Mouse (Mus musculus): ENCODE results near the gene Acmsd. TPM values are rescaled to one million over a fixed set of nuclear protein-coding genes. Genes with fewer than 3 reads are reported as not detected.

The Acmsd gene
- polyA plus RNA-seq, 1 experiment from 2014 or later, result 0.10 TPM

DNA sequence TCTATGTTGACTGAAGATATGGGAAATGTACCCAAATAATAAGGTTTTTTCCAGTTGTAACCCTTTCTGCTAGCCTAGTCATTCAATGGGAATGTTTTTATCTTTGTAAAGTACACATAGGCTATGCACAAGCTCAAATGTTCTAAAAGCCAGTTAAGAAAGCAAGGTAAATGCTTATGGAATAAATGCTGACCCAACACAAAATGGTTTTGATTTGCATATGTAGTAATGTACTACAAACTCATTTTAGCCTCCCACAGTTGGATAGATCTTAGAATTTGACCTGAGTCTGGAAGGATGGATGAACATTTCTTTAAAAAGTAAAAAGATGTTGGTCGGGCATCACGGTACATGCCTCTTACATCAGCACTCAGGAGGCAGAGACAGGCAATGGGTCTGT lies 37.5 kb downstream of the Acmsd start:
- no peak overlapping the region for H3K27ac ChIP-seq (replicated peaks; ENCODE audit: low read depth, low read length)
- no peaks in the 10 kb centered on the region for H3K9me3 ChIP-seq (ENCODE audit: control insufficient read depth, low read length)
- H3K4me2 ChIP-seq (ENCODE audit: low read depth, low read length), result no peak overlapping the region
- DNase-seq (ENCODE audit: low spot score) (no peak), ATAC-seq (ENCODE audit: low read depth) (no peak)
- no peak overlapping the region for H3K4me3 ChIP-seq (ENCODE audit: low read depth, low read length)
- no peaks in the 10 kb centered on the region for H3K27me3 ChIP-seq (replicated peaks; ENCODE audit: control insufficient read depth, insufficient read depth, low read length)
- H3K4me1 ChIP-seq (ENCODE audit: control insufficient read depth, insufficient read depth, low read length), result no peaks in the 10 kb centered on the region
- 0 out of 2 replicates have a peak, but pooled peaks cover 2% of the 10 kb centered on the region for H3K36me3 ChIP-seq (ENCODE audit: control insufficient read depth, insufficient read depth, low read length)
- 88% methylated on average over 2 of the region's 2 CpGs for WGBS
- no peak overlapping the region for H3K9ac ChIP-seq (ENCODE audit: low read depth, low read length)

- Histone ChIP-seq H3K4me2 (ENCODE audit: low read depth, low read length) (peak overlapping the region; percentile 74), H3K9ac (ENCODE audit: low read depth, low read length) (peak overlapping the region; percentile 91), H3K4me1 (ENCODE audit: control insufficient read depth, insufficient read depth, low read length) (peaks cover 11% of the 10 kb centered on the region), H3K9me3 (ENCODE audit: control insufficient read depth, low read length) (no peaks in the 10 kb centered on the region), H3K27ac (replicated peaks; ENCODE audit: low read depth, low read length) (peak overlapping the region; percentile 95), H3K4me3 (ENCODE audit: low read depth, low read length) (peak overlapping the region; percentile 94), H3K27me3 (replicated peaks; ENCODE audit: control insufficient read depth, insufficient read depth, low read length) (no peaks in the 10 kb centered on the region), H3K36me3 (ENCODE audit: control insufficient read depth, insufficient read depth, low read length) (peaks cover 4% of the 10 kb centered on the region; the same call in 1 of the 2 replicates)
- WGBS, result 1% methylated on average over 14 of the region's 14 CpGs
- DNase-seq (ENCODE audit: low spot score), result no peak
- peak; percentile 9 for ATAC-seq (ENCODE audit: low read depth)
Observed at GRCm38 (mm10) chr1:127773198-127773802, 44.1 kb downstream of the Acmsd start.

DNA sequence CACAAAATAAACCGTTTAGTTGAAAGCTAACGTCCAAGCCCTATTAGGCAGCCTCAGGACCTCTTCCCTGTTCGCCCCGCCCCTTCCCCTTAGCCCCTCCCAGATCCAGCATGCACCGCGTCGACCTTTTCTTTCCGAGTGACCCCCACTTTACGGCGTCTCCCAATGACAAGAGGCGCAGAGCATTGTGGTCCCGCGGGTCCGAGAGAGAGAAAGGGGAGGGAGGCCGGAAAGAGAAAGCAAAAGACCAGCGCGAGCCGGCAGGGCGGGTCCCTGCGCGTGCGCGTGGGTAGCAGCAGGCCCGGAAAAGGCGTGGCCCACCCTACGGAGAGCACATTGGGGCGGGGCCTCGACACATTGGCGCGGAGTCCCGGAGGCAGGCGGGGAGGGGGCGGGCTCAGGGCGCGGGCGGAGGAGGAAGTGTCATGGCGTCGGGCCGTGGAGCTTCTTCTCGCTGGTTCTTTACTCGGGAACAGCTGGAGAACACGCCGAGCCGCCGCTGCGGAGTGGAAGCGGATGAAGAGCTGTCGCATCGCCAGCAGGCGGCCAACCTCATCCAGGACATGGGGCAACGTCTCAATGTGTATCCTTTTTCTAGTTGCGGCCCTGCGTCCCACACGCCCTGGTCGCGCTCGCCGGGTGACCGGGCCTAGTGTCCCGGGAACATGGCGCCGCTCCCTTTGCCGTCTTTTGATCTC lies 44.7 kb downstream of the Acmsd start, which contains the start of gene Ccnt2:
Gene Ccnt2 (plus strand): TSS at position 362 of the 698 bp plus-strand sequence.
- H3K4me2 ChIP-seq (ENCODE audit: low read depth, low read length), result peak within 1 kb of the TSS; percentile 88
- peak within 1 kb of the TSS; percentile 91 for H3K9ac ChIP-seq (ENCODE audit: low read depth, low read length)
- no peaks in the 10 kb centered on the region for H3K27me3 ChIP-seq (replicated peaks; ENCODE audit: control insufficient read depth, insufficient read depth, low read length)
- H3K4me3 ChIP-seq (ENCODE audit: low read depth, low read length), result peak within 1 kb of the TSS; percentile 94
- H3K36me3 ChIP-seq (ENCODE audit: control insufficient read depth, insufficient read depth, low read length), result peaks cover 4% of the 10 kb centered on the region; the same call in 1 of the 2 replicates
- DNase-seq (ENCODE audit: low spot score) (peak; percentile 100), ATAC-seq (ENCODE audit: low read depth) (peak; percentile 98)
- no peaks in the 10 kb centered on the region for H3K9me3 ChIP-seq (ENCODE audit: control insufficient read depth, low read length)
- H3K4me1 ChIP-seq (ENCODE audit: control insufficient read depth, insufficient read depth, low read length), result peaks cover 11% of the 10 kb centered on the region
- under 1% methylated on average over 49 of the region's 63 CpGs for WGBS
- peak within 1 kb of the TSS; percentile 95 for H3K27ac ChIP-seq (replicated peaks; ENCODE audit: low read depth, low read length)

- Histone ChIP-seq H3K36me3 (ENCODE audit: control insufficient read depth, insufficient read depth, low read length) (peaks cover 4% of the 10 kb centered on the region; the same call in 1 of the 2 replicates), H3K9me3 (ENCODE audit: control insufficient read depth, low read length) (no peaks in the 10 kb centered on the region), H3K27me3 (replicated peaks; ENCODE audit: control insufficient read depth, insufficient read depth, low read length) (no peaks in the 10 kb centered on the region), H3K4me3 (ENCODE audit: low read depth, low read length) (peak overlapping the region; percentile 94), H3K27ac (replicated peaks; ENCODE audit: low read depth, low read length) (peak overlapping the region; percentile 95), H3K4me1 (ENCODE audit: control insufficient read depth, insufficient read depth, low read length) (peaks cover 15% of the 10 kb centered on the region), H3K9ac (ENCODE audit: low read depth, low read length) (peak overlapping the region; percentile 91), H3K4me2 (ENCODE audit: low read depth, low read length) (peak overlapping the region; percentile 88)
- ATAC-seq (ENCODE audit: low read depth), result peak; percentile 45
- 0% methylated on average over 30 of the region's 31 CpGs for WGBS
- DNase-seq (ENCODE audit: low spot score), result peak; percentile 52
Observed at GRCm38 (mm10) chr1:127774501-127774880, 45.3 kb downstream of the Acmsd start.

DNA sequence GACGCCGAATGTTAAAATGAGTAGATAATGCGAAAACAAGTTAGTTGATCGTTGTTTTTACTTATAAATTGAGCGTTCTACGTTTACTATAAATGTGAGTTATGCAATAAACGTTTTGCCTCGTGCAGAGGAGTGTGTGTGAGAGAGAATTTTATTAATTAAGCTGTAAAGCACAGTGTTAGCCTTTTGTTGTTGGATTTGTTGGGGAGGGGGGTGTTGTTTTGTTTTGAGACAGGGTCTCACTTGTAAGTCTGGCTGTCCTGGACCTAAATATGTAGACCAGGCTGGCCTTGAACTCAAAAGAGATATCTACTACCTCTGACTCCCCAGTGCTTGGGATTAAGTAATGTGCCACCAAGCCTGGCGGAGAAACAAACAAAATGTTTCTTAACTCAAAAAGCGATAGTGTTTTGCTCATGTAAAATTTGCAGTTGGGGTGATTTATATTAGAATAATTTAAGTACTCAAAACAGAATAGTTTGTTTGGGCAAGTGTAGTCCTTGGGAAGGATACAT lies 46.0 kb downstream of the Acmsd start:
- no peak for DNase-seq (ENCODE audit: low spot score)
- WGBS, result 10% methylated on average over 10 of the region's 10 CpGs
- Histone ChIP-seq H3K36me3 (ENCODE audit: control insufficient read depth, insufficient read depth, low read length) (peaks cover 4% of the 10 kb centered on the region; the same call in 1 of the 2 replicates), H3K9ac (ENCODE audit: low read depth, low read length) (peak overlapping the region; percentile 91), H3K4me1 (ENCODE audit: control insufficient read depth, insufficient read depth, low read length) (peaks cover 19% of the 10 kb centered on the region), H3K4me2 (ENCODE audit: low read depth, low read length) (peak overlapping the region; percentile 88), H3K9me3 (ENCODE audit: control insufficient read depth, low read length) (no peaks in the 10 kb centered on the region), H3K27me3 (replicated peaks; ENCODE audit: control insufficient read depth, insufficient read depth, low read length) (no peaks in the 10 kb centered on the region), H3K4me3 (ENCODE audit: low read depth, low read length) (peak overlapping the region; percentile 94), H3K27ac (replicated peaks; ENCODE audit: low read depth, low read length) (peak overlapping the region; percentile 95; the same call in 1 of the 2 replicates)
- no peak for ATAC-seq (ENCODE audit: low read depth)

DNA sequence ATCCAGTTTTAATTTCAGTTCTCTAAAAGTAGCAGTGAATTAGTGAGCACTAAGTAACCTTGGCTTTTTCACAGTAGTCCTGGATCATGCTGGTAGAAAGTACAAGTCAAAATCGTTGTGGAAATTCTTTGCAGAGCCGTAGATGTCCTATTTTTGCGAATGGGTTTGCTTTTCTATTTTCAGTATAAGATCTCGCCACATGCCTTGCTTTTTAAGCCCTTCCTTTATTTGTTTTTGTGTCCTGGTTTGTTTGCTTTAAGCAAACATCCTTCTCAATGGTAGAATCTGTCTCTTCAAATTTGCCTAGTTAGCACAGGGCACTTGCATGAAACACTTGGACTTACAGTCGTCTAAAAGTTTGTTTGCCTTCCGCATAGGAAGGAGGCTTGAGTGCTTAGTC lies 47.0 kb downstream of the Acmsd start:
- H3K36me3 ChIP-seq (ENCODE audit: control insufficient read depth, insufficient read depth, low read length), result peaks cover 4% of the 10 kb centered on the region; the same call in 1 of the 2 replicates
- peak overlapping the region; percentile 94 for H3K4me3 ChIP-seq (ENCODE audit: low read depth, low read length)
- ATAC-seq (ENCODE audit: low read depth), result no peak
- peak overlapping the region; percentile 88 for H3K4me2 ChIP-seq (ENCODE audit: low read depth, low read length)
- no peaks in the 10 kb centered on the region for H3K27me3 ChIP-seq (replicated peaks; ENCODE audit: control insufficient read depth, insufficient read depth, low read length)
- H3K27ac ChIP-seq (replicated peaks; ENCODE audit: low read depth, low read length), result no peak overlapping the region
- H3K9me3 ChIP-seq (ENCODE audit: control insufficient read depth, low read length), result no peaks in the 10 kb centered on the region
- 55% methylated on average over 6 of the region's 6 CpGs for WGBS
- peak overlapping the region; percentile 10; the same call in 1 of the 2 replicates for H3K9ac ChIP-seq (ENCODE audit: low read depth, low read length)
- peaks cover 19% of the 10 kb centered on the region for H3K4me1 ChIP-seq (ENCODE audit: control insufficient read depth, insufficient read depth, low read length)
- no peak for DNase-seq (ENCODE audit: low spot score)

GRCm38 (mm10) chr1:127778611-127779010 lies 49.4 kb downstream of the Acmsd start:
- H3K4me2 ChIP-seq (ENCODE audit: low read depth, low read length), result no peak overlapping the region
- 82% methylated on average over 3 of the region's 3 CpGs for WGBS
- no peaks in the 10 kb centered on the region for H3K9me3 ChIP-seq (ENCODE audit: control insufficient read depth, low read length)
- H3K27me3 ChIP-seq (replicated peaks; ENCODE audit: control insufficient read depth, insufficient read depth, low read length), result no peaks in the 10 kb centered on the region
- DNase-seq (ENCODE audit: low spot score) (no peak), ATAC-seq (ENCODE audit: low read depth) (no peak)
- no peaks in the 10 kb centered on the region; the same call in 1 of the 2 replicates for H3K36me3 ChIP-seq (ENCODE audit: control insufficient read depth, insufficient read depth, low read length)
- H3K4me1 ChIP-seq (ENCODE audit: control insufficient read depth, insufficient read depth, low read length), result peaks cover 25% of the 10 kb centered on the region
- H3K4me3 ChIP-seq (ENCODE audit: low read depth, low read length), result no peak overlapping the region
- no peak overlapping the region for H3K9ac ChIP-seq (ENCODE audit: low read depth, low read length)
- no peak overlapping the region for H3K27ac ChIP-seq (replicated peaks; ENCODE audit: low read depth, low read length)

DNA sequence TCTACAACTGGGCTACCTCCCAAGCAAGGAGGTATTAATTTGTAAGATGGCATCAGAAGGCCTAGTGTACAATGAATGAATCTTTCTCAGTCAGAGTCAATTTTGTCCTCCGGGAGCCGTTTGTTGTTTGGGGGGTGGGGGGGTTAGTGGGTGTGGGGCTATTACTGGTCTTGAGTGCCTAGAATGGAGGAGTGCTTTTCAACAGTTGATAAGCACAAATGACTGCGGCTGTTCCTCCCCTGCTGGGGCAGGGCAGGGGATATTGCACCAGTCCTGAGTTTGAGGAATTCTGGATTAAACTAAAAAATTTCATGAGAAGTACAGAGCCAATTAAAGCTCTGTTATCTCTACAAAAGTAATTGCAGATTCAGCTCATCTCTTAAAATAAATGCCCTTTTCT lies 50.9 kb downstream of the Acmsd start:
- Histone ChIP-seq H3K27me3 (replicated peaks; ENCODE audit: control insufficient read depth, insufficient read depth, low read length) (no peaks in the 10 kb centered on the region), H3K36me3 (ENCODE audit: control insufficient read depth, insufficient read depth, low read length) (no peaks in the 10 kb centered on the region; the same call in 1 of the 2 replicates), H3K4me2 (ENCODE audit: low read depth, low read length) (no peak overlapping the region), H3K9ac (ENCODE audit: low read depth, low read length) (no peak overlapping the region), H3K4me1 (ENCODE audit: control insufficient read depth, insufficient read depth, low read length) (peaks cover 25% of the 10 kb centered on the region), H3K4me3 (ENCODE audit: low read depth, low read length) (no peak overlapping the region), H3K27ac (replicated peaks; ENCODE audit: low read depth, low read length) (no peak overlapping the region), H3K9me3 (ENCODE audit: control insufficient read depth, low read length) (no peaks in the 10 kb centered on the region)
- 41% methylated on average over 3 of the region's 3 CpGs for WGBS
- DNase-seq (ENCODE audit: low spot score), result no peak
- no peak for ATAC-seq (ENCODE audit: low read depth)
